Mouse (Mus musculus): ENCODE results near the gene Cenpb.

GRCm38 (mm10) chr2:131200710-131201109 is 20.8 kb upstream of the Cenpb start:
- no peak for TF ChIP-seq POLR2A (IDR thresholded peaks at IDR 0.05; ENCODE audit: low read depth, low read length)
- no peak for TF ChIP-seq CTCF (IDR thresholded peaks at IDR 0.05; ENCODE audit: borderline replicate concordance, insufficient read depth, low read length)

Measured in embryonic fibroblast, embryonic 13.5 days (primary cell).